Mouse (Mus musculus) right cerebral cortex, postnatal 36 days (tissue): Measurements from ENCODE around the gene Soat2.
A peak's percentile ranks its signal among the peaks of the same experiment; 100 is the strongest.

ENCODE experiments used
- DNase-seq, 2 experiments: peaks; one replicate each; pipeline ENCODE4 v3.0.0; 2022; ENCODE audit warnings: low spot score in 2 of 2, mixed read lengths in 1 of 2

Gene Soat2

DNA sequence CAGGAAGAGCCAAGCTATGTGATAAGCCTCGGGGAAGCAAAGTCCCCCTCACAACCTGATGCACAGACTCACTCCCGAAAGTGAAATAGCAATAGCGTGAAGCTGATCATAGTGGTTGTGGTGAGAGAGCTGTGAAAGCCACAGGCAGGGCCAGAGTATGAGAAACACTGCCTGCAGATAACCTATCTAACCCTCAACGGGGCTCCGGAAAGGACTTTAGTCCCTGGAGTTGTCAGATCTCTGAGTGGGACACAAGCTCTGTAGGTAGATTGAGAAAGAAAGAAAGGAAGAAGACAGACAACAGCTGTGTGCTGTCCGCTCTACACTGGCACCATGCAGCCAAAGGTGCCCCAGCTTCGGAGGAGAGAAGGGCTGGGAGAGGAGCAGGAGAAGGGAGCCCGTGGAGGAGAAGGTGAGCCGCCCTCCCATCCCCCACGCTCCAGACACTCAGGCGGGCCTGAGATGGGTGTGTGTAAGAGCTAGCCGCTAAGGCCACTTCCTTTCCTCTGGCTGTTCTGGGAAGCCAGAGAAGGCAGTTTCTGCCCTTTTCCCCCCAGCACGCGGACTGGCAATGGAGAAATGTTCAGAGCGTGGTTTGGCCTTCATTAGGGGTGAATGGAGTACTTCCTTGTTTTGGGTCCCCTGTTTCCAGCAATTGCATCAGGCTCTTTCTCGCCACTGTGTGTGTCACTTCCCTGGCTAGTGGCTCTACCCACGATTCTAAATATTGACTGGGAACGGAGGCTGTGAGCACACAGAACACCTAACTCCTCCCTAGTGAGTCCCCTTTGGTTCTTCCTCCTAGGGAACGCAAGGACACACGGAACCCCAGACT, at the start of gene Soat2:
Soat2 (plus strand) TSS at position 226 of the 835 bp plus-strand sequence.
- no peak for DNase-seq

GRCm38 (mm10) chr15:102100996-102101671, 49.2 kb upstream of the Soat2 start:
- DNase-seq = no peak

DNA sequence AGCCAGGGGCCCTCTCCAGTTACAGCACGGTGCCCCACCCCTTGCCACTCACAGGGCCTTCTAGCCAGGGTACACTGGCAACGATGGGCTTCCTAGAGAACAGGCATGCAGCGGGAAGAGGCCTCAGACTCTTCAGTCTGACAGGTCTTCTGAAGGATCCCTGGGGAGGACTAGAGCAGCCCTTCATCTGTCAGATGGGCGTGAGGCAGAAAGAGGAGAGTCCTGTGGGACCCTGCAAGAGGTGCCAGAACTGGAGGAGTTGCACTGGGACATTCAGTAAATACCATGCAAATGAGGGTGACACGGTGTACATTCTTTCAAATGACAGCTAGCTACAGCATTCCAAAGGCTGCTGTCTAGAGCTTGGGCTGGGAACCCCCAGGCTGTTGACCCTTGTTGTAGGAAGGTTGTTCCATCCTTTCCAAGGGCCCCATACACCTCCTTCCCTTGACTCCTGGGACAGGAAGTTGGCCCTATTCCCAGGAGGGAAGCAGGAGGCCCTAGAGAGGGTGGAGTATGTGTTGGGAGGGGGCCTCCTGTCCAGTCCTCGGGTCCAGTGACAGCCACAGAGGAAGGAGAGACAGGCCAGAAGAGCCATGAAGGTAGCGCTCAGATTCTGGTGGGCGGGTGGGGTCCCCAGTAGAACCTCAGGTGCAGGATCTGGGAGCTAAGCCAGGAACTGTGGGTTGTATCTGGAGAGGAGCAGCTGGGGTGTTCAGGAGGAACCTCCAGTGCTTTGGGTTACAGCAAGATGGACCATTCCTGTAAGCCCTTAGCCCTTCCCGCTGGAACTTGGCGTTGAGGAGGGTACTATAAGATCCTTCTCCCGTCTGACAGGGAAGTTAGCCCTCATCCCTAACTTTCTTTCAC, 48.4 kb upstream of the Soat2 start:
- no peak for DNase-seq

- no peak for DNase-seq
Observed at GRCm38 (mm10) chr15:102102548-102103121, 47.7 kb upstream of the Soat2 start.

- DNase-seq = no peak
Observed at GRCm38 (mm10) chr15:102103371-102103946, 46.9 kb upstream of the Soat2 start.

- no peak for DNase-seq
Observed at GRCm38 (mm10) chr15:102103947-102104555, 46.3 kb upstream of the Soat2 start.

GRCm38 (mm10) chr15:102105360-102105759, 45.0 kb upstream of the Soat2 start:
- DNase-seq = no peak

DNA sequence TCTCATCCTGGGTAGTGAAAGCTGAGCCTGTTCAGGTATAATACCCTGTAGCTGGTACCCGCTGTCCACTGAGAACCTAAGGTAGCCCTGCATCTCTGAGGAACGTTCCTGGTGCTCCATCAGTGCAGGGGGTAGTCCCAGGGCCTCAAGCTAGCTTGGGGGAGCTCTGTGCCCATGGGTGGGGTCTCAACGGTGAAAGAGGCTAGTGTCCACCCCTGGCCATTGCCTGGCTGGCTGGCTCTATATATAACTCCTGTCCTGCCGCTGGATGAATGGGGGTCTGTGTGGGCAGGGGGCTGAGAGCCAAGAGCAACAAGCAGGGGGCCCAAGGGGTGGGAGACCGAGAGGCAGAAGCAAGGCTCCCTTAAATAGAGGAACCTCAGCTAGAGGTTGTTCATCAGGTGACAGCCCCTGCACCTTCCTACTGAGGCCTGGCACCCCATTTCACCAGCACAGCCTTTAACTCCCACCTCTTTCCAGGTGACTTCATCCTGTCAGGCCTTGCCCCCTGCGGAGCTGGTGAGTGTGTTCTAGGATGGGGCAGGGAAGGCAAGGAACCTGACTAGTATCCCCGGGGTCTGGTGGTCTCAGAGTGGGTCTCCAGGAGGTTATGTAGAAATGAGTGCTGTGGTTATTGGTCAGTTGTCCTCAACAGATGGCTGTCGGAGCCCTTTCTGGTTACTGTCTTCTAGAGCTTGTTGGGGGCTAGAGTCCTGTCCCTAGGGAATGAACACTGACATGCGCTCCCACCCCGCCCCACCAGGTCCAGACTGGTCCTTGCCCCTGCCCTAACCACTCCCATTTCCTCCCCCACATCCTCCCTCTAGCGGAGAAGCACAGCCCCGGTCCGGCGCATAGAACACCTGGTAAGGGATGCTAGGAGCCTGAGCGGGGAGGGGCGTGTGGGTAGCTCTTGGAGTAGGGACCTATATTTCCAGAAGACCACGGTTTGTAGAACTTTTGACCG, 44.3 kb upstream of the Soat2 start:
- DNase-seq = no peak

- DNase-seq = no peak
Observed at GRCm38 (mm10) chr15:102106754-102107456, 43.4 kb upstream of the Soat2 start.

DNA sequence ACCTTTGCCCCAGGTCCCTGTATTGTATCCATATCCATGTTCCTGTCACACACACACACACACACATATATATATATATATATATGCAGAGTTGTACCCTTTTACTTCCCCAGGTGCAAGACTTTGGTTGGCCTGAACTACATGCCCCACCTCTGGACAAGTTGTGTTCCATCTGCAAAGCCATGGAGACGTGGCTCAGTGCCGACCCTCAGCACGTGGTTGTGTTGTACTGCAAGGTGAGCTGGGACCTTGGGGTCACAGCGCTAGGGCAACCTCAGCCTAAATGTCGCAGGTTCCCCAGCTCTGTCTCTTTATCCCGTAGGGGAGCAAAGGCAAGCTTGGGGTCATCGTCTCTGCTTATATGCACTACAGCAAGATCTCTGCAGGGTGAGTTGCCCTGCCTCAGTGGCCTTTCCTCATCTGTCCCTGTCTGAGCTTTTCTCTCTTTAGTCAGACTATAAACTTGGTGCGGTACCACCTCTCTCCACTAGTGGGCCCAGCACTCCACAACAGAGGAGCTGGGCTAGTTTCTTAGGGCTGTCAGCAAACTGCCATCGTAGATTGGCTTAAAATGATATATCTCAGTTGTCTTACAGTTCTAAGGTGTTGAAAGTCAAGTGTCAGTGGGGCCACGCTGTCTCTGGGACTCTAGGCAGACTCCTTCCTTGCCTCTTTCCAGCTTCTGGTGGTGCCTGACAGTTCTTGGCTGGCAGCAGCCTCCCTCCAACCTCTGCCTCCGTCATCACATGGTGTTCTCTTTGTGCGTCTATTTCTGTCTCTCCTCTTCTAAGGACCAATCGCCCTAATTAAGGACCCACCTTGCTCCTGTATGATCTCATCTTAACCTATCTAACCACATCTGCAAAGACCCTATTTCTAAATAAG, 42.4 kb upstream of the Soat2 start:
- DNase-seq = no peak

DNA sequence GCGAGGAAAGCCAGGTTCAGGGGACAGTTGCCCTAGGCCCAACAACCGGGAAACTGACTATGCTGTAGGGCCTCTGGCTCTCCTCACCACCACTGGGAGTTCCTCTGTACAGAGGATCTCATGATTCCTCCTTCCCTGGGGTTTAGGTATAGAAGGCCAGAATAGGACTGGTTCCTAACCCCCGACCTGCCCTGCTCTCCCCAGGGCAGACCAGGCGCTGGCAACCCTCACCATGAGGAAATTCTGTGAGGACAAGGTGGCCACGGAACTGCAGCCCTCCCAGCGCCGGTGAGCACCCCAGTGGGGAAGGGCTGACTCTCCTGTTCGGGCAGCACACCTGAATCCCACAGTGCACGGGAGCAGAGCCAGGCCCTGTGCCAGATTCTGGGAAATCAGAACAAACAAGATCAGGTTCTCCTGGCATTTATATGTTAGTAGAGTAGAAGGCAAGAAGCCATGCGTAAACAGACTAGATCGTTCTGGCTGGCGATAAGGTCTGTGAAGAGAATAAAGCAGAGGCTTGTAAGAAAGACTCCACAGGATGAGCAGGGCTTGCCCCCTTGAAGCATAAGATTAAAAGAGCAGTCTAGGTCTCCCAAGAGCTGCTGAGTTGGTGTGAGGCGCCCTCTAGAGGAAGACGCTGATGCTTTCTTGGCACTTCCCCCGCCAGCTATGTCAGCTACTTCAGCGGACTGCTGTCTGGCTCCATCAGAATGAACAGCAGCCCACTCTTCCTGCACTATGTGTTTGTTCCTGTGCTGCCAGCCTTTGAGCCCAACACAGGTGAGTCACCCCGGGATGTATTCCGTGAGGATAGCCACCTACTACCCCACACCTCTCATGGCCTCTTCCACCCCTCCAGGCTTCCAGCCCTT, 41.4 kb upstream of the Soat2 start:
- DNase-seq = peak in 1 of 2 experiments; percentile 66

DNA sequence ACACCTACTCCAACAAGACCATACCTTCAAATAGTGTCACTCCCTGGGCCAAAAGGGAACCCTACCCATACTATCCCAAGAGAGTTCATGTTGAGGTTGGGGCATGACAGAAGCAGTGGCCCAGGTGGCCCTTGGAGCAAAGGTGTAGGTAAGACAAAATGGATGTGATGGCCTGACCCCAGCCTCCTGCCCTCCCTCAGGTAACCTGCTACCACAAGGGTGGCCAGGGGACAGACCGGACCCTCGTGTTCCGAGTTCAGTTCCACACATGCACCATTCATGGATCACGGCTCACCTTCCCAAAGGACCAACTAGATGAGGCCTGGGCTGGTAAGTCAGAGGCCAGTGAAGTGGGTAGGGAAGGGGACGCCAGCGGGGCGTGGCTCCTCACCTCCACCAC, 40.1 kb upstream of the Soat2 start:
- no peak for DNase-seq

DNA sequence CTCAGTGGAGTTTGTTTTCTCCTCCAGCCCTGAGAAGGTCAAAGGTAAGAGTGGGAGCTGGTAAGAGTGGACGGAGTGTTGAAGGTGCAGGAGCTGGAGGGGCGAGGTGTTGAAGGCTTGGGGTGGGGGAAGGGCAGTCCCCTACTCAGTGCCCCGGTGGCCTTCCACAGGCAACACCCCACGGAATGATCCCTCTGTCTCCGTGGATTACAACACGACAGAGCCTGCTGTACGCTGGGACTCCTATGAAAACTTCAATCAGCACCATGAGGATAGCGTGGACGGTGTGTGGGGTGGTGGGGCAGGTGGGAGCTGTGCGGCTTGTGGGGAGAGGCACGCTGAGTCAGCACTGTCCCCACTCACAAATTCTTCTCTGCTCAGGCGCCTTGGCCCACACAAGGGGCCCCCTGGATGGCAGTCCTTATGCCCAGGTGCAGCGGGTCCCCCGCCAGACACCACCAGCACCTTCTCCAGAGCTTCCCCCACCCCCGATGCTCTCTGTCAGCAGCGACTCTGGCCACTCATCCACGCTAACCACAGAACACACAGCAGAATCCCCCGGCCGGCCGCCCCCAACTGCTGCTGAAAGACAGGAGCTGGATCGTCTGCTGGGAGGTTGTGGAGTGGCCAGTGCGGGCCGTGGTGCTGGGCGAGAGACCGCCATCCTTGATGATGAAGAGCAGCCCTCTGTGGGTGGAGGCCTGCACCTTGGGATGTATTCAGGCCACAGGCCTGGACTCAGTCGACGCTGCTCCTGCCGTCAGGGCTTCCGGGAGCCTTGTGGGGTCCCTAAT, 39.4 kb upstream of the Soat2 start:
- no peak for DNase-seq

- DNase-seq = no peak
Observed at GRCm38 (mm10) chr15:102111495-102111829, 38.9 kb upstream of the Soat2 start.

DNA sequence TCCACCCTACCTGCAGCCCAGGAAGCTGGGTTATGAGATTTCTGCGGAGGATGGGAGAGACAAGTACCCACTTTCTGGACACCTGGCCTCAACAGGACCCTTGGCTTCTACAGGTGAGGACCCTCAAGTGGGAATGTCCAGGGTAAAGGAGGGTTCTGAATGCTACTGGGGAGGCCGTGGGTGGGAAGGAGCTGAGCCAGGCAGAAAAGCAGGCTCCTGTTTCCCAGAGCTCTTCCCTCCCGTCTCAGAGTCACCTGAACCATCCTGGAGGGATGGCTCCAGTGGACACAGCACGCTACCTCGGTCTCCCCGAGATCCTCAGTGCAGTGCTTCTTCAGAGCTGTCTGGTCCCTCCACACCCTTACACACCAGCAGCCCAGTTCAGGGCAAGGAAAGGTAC, 38.1 kb upstream of the Soat2 start:
- no peak for DNase-seq

GRCm38 (mm10) chr15:102112827-102113226, 37.5 kb upstream of the Soat2 start:
- no peak for DNase-seq

DNA sequence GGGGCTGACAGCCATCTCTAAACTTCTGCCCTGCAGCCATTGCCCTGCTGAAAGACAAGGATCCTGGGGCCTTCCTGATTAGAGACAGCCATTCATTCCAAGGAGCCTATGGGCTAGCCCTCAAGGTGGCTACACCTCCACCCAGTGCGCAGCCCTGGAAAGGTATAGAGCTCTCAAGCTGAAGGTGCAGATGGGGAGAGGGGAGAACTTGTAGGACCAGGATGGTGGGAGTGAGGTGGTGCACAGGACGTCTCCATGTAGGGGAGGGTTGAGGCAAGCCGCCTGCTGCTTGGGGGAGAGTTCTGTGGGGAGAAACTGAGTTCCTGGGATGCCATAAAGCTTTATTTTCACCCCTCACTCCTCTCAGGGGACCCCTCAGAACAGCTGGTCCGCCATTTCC, 36.7 kb upstream of the Soat2 start:
- DNase-seq = no peak
